Mouse (Mus musculus) midbrain, postnatal 0 days (tissue): Measurements from ENCODE around the gene Bmpr2. TPM values are rescaled to one million over a fixed set of nuclear protein-coding genes. Genes with fewer than 3 reads are reported as not detected.

Experiments used
- ATAC-seq: fragments of 200-750 bp; cut with Nextera tagmentation; 2 replicates; pipeline ENCODE4 v1.8.0; 2017; ENCODE audit warnings: moderate number of reproducible peaks, mild to moderate bottlenecking, moderate TSS enrichment, moderate library complexity; ENCODE audit not compliant: low FRiP score
- DNase-seq: peaks from one replicate; pipeline ENCODE4 v3.0.0-alpha.2; 2015; ENCODE audit warnings: low spot score
- H3K27ac ChIP-seq: fragments of 300-500 bp; sonication (generic); 2 replicates; pipeline ENCODE4 v1.5.1; 2014; ENCODE audit warnings: low read depth, mild to moderate bottlenecking, low read length, mixed read lengths
- H3K27me3 ChIP-seq: fragments of 300-500 bp; sonication (generic); 2 replicates; pipeline ENCODE4 v1.6.1; 2014; ENCODE audit warnings: low read length, control low read depth, mixed read lengths; ENCODE audit not compliant: insufficient read depth
- H3K36me3 ChIP-seq: fragments of 300-500 bp; sonication (generic); 2 replicates; pipeline ENCODE4 v1.6.1; 2014; ENCODE audit warnings: low read length, control low read depth, mixed read lengths; ENCODE audit not compliant: insufficient read depth
- H3K4me1 ChIP-seq: fragments of 300-500 bp; sonication (generic); 2 replicates; pipeline ENCODE4 v1.6.1; 2014; ENCODE audit warnings: mild to moderate bottlenecking, control low read depth, antibody characterized with exemption, low read length, mixed read lengths; ENCODE audit not compliant: insufficient read depth
- H3K4me2 ChIP-seq: fragments of 300-500 bp; sonication (generic); 2 replicates; pipeline ENCODE4 v1.6.1; 2014; ENCODE audit warnings: low read depth, mild to moderate bottlenecking, low read length, mixed read lengths; ENCODE audit not compliant: poor library complexity, severe bottlenecking
- H3K4me3 ChIP-seq: fragments of 300-500 bp; sonication (generic); 2 replicates; pipeline ENCODE4 v1.5.1; 2014; ENCODE audit warnings: low read depth, mild to moderate bottlenecking, low read length, moderate library complexity
- H3K9ac ChIP-seq: fragments of 300-500 bp; sonication (generic); replicated peaks from 2 replicates; pipeline ENCODE4 v1.6.1; 2014; ENCODE audit warnings: mild to moderate bottlenecking, low read length, moderate library complexity, mixed read lengths; ENCODE audit not compliant: poor library complexity, severe bottlenecking
- H3K9me3 ChIP-seq: fragments of 300-500 bp; sonication (generic); 2 replicates; pipeline ENCODE4 v1.6.1; 2016; ENCODE audit warnings: low read length, control low read depth
- CTCF ChIP-seq: IDR thresholded peaks from 2 replicates; pipeline ENCODE4 v1.5.1; 2016; ENCODE audit warnings: antibody characterized with exemption, mild to moderate bottlenecking
- WGBS: fragments of 180-500 bp; shearing (Covaris S2); extraction: QIAGEN DNeasy Blood & Tissue Kit; methylation state at CpG from one replicate; pipeline ENCODE4 v1.1.7; 2014; 5-methylcytosine and 5-hydroxymethylcytosine counted together
- polyA plus RNA-seq: library from polyadenylated mRNA; unstranded; fragments of >200 nt; fragmentation: Nextera tagmentation; extraction: Ambion mirVana; gene quantifications from 2 replicates; pipeline ENCODE4 v1.2.1, GENCODE M21; 2015
- total RNA-seq: library from RNA; depleted of rRNA; stranded (reverse); fragments of >200 nt; gene quantifications from 2 replicates; pipeline ENCODE4 v1.2.3, GENCODE M21; 2014

Bmpr2 gene
- total and polyA plus RNA-seq, 2 experiments from 2014 or later: 8.8 to 65.2 TPM

DNA sequence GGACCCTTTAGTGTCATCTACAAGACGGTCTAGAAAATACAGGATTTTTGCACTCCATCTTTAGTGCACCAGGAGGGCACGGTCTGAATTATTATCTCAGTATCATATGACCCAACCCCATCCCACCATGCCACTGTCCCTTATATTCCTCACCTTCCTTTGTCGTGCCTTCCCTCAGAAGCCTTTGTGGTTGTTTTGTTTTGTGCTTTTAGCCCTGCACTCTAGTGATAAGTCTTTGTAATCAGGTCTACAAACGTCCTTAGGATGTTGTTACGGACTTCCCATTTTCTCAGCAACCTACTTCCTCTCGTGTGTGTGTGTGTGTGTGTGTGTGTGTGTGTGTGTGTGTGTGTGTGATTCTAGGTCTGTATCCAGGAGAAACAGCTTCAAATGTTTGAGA lies 67.0 kb downstream of the Bmpr2 start:
- no peaks in the 10 kb centered on the region for H3K27me3 ChIP-seq
- H3K4me1 ChIP-seq: no peaks in the 10 kb centered on the region
- H3K4me3 ChIP-seq: no peak overlapping the region
- no peak for DNase-seq
- H3K9me3 ChIP-seq: no peaks in the 10 kb centered on the region
- H3K9ac ChIP-seq: no peak overlapping the region
- no peak for ATAC-seq
- no peak overlapping the region for H3K27ac ChIP-seq
- no peak overlapping the region for H3K4me2 ChIP-seq
- no peak for TF ChIP-seq CTCF
- 75% methylated on average over 6 of the region's 6 CpGs for WGBS
- no peaks in the 10 kb centered on the region for H3K36me3 ChIP-seq

- Histone ChIP-seq H3K27me3 (no peaks in the 10 kb centered on the region), H3K4me2 (no peak overlapping the region), H3K9ac (no peak overlapping the region), H3K27ac (no peak overlapping the region), H3K4me3 (no peak overlapping the region), H3K4me1 (no peaks in the 10 kb centered on the region), H3K36me3 (no peaks in the 10 kb centered on the region), H3K9me3 (no peaks in the 10 kb centered on the region)
- ATAC-seq (no peak), DNase-seq (peak; percentile 42)
- WGBS: 11% methylated on average over 2 of the region's 2 CpGs
- TF ChIP-seq CTCF: no peak
Measured at GRCm38 (mm10) chr1:59833723-59834122, 70.5 kb downstream of the Bmpr2 start.

GRCm38 (mm10) chr1:59848327-59848726 lies 85.1 kb downstream of the Bmpr2 start:
- H3K36me3 ChIP-seq: peaks cover 9% of the 10 kb centered on the region; the same call in 1 of the 2 replicates
- H3K27me3 ChIP-seq: no peaks in the 10 kb centered on the region
- no peak overlapping the region for H3K4me3 ChIP-seq
- no peaks in the 10 kb centered on the region for H3K9me3 ChIP-seq
- H3K9ac ChIP-seq: no peak overlapping the region
- DNase-seq: no peak
- WGBS: 75% methylated on average over 8 of the region's 8 CpGs
- H3K4me2 ChIP-seq: no peak overlapping the region
- no peaks in the 10 kb centered on the region for H3K4me1 ChIP-seq
- no peak overlapping the region for H3K27ac ChIP-seq
- TF ChIP-seq CTCF: no peak
- no peak for ATAC-seq

GRCm38 (mm10) chr1:59859046-59859445 lies 95.8 kb downstream of the Bmpr2 start:
- no peaks in the 10 kb centered on the region for H3K4me1 ChIP-seq
- WGBS: 100% methylated on average over 1 of the region's 1 CpGs

GRCm38 (mm10) chr1:59862144-59862543 lies 98.9 kb downstream of the Bmpr2 start:
- Histone ChIP-seq H3K4me2 (no peak overlapping the region), H3K27ac (no peak overlapping the region), H3K27me3 (no peaks in the 10 kb centered on the region), H3K4me1 (no peaks in the 10 kb centered on the region), H3K4me3 (no peak overlapping the region), H3K9me3 (no peaks in the 10 kb centered on the region), H3K36me3 (peaks cover 21% of the 10 kb centered on the region), H3K9ac (no peak overlapping the region)
- ATAC-seq (no peak), DNase-seq (no peak)
- no peak for TF ChIP-seq CTCF
- 96% methylated on average over 1 of the region's 1 CpGs for WGBS

More at GRCm38 (mm10) chr1:59859046-59859445, 95.8 kb downstream of the Bmpr2 start:
- Histone ChIP-seq H3K27me3 (no peaks in the 10 kb centered on the region), H3K9me3 (no peaks in the 10 kb centered on the region), H3K9ac (no peak overlapping the region), H3K27ac (no peak overlapping the region), H3K4me3 (no peak overlapping the region), H3K36me3 (peaks cover 19% of the 10 kb centered on the region; the same call in 1 of the 2 replicates), H3K4me2 (no peak overlapping the region)
- no peak for TF ChIP-seq CTCF
- ATAC-seq (no peak), DNase-seq (no peak)

GRCm38 (mm10) chr1:59868041-59868440 lies 104.8 kb downstream of the Bmpr2 start:
- H3K36me3 ChIP-seq: peaks cover 36% of the 10 kb centered on the region
- no peaks in the 10 kb centered on the region for H3K9me3 ChIP-seq
- DNase-seq (no peak), ATAC-seq (no peak)
- H3K9ac ChIP-seq: no peak overlapping the region
- H3K4me2 ChIP-seq: no peak overlapping the region
- TF ChIP-seq CTCF: no peak
- H3K4me1 ChIP-seq: no peaks in the 10 kb centered on the region
- H3K4me3 ChIP-seq: no peak overlapping the region
- H3K27ac ChIP-seq: no peak overlapping the region
- WGBS: 91% methylated on average over 5 of the region's 5 CpGs
- H3K27me3 ChIP-seq: no peaks in the 10 kb centered on the region
